Mouse (Mus musculus) forebrain, postnatal 0 days (tissue): ENCODE data around the gene 1700010B08Rik. TPM values are rescaled to one million over a fixed set of nuclear protein-coding genes. Genes with fewer than 3 reads are reported as not detected.
A peak's percentile ranks its signal among the peaks of the same experiment; 100 is the strongest.

Experiments used
- ATAC-seq: fragments of 200-750 bp; cut with Nextera tagmentation; 2 replicates; pipeline ENCODE4 v1.8.0; 2017; ENCODE audit warnings: mild to moderate bottlenecking, moderate library complexity
- DNase-seq: peaks from one replicate; pipeline ENCODE4 v3.0.0-alpha.2; 2015
- H3K27ac ChIP-seq: fragments of 300-500 bp; sonication (generic); 2 replicates; pipeline ENCODE4 v1.5.1; 2014; ENCODE audit warnings: low read depth, mild to moderate bottlenecking, antibody characterized with exemption, low read length, moderate library complexity, mixed read lengths
- H3K27me3 ChIP-seq: fragments of 300-500 bp; sonication (generic); 2 replicates; pipeline ENCODE4 v1.6.1; 2014; ENCODE audit warnings: mild to moderate bottlenecking, low read length, mixed read lengths; ENCODE audit not compliant: insufficient read depth
- H3K36me3 ChIP-seq: fragments of 300-500 bp; sonication (generic); 2 replicates; pipeline ENCODE4 v1.6.1; 2014; ENCODE audit warnings: mild to moderate bottlenecking, moderate library complexity; ENCODE audit not compliant: insufficient read depth
- H3K4me1 ChIP-seq: fragments of 300-500 bp; sonication (generic); 2 replicates; pipeline ENCODE4 v1.6.1; 2014; ENCODE audit warnings: antibody characterized with exemption; ENCODE audit not compliant: insufficient read depth
- H3K4me2 ChIP-seq: fragments of 300-500 bp; sonication (generic); 2 replicates; pipeline ENCODE4 v1.6.1; 2014; ENCODE audit warnings: low read depth, mild to moderate bottlenecking, moderate library complexity
- H3K4me3 ChIP-seq: fragments of 300-500 bp; sonication (generic); 2 replicates; pipeline ENCODE4 v1.5.1; 2014; ENCODE audit warnings: low read depth, low read length, mixed read lengths
- H3K9ac ChIP-seq: fragments of 300-500 bp; sonication (generic); 2 replicates; pipeline ENCODE4 v1.6.1; 2014; ENCODE audit warnings: mild to moderate bottlenecking
- H3K9me3 ChIP-seq: fragments of 300-500 bp; sonication (generic); 2 replicates; pipeline ENCODE4 v1.6.1; 2016; ENCODE audit warnings: low read length
- CTCF ChIP-seq: sonication (generic); IDR thresholded peaks from 2 replicates; pipeline ENCODE4 v1.5.1; 2016; ENCODE audit warnings: antibody characterized with exemption, control low read depth, low read depth
- WGBS: fragments of 180-500 bp; shearing (Covaris S2); extraction: QIAGEN DNeasy Blood & Tissue Kit; methylation state at CpG from one replicate; pipeline ENCODE4 v1.1.7; 2014; 5-methylcytosine and 5-hydroxymethylcytosine counted together
- polyA plus RNA-seq: library from polyadenylated mRNA; unstranded; fragments of >200 nt; fragmentation: Nextera tagmentation; extraction: Ambion mirVana; gene quantifications from 2 replicates; pipeline ENCODE4 v1.2.1, GENCODE M21; 2015
- total RNA-seq: library from RNA; depleted of rRNA; stranded (reverse); fragments of >200 nt; gene quantifications from 2 replicates; pipeline ENCODE4 v1.2.3, GENCODE M21; 2014

1700010B08Rik gene
- total and polyA plus RNA-seq, 2 experiments from 2014 or later, result not detected

GRCm38 (mm10) chr2:173716966-173717365 is 2.2 kb upstream of the 1700010B08Rik start:
- Histone ChIP-seq H3K27ac (no peak overlapping the region), H3K9ac (no peak overlapping the region), H3K27me3 (no peaks in the 10 kb centered on the region), H3K36me3 (no peaks in the 10 kb centered on the region), H3K4me1 (peaks cover 5% of the 10 kb centered on the region; the same call in 1 of the 2 replicates), H3K9me3 (no peaks in the 10 kb centered on the region), H3K4me3 (no peak overlapping the region), H3K4me2 (no peak overlapping the region)
- no peak for TF ChIP-seq CTCF
- WGBS, result 70% methylated on average over 5 of the region's 5 CpGs
- ATAC-seq (peak; percentile 74), DNase-seq (peak; percentile 39)

DNA sequence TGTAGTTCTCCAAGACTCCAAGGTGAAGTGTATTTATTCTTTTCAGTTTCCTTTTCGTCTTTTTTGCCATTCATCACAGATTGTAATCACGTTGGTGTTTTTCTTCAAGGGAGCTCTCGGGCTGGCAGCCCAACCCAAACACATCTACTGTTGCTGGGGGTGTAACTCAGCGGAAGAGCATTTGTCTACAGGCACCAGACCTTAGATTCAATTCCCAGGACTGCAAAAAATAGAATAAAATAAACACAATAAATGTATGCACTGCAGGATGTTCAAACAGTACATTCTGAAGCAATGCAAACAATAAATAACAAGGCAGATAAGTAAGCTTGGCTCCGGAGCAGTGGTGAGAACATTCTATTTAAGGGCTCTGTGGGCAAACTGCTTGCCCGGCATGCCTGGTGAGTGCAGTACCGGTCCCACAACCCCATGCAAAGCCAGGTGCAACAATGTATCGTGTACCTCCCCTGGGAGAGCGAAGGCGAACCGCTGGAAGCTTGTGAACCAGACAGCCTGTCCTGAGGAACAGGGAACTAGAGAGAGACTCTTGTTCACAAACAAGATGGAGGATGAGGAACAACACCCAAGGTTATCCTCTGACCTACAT is 3.1 kb downstream of the 1700010B08Rik start:
- 73% methylated on average over 11 of the region's 11 CpGs for WGBS
- H3K9ac ChIP-seq, result no peak overlapping the region
- ATAC-seq, result no peak
- H3K27ac ChIP-seq, result no peak overlapping the region
- H3K4me3 ChIP-seq, result no peak overlapping the region
- no peak for TF ChIP-seq CTCF
- H3K9me3 ChIP-seq, result no peaks in the 10 kb centered on the region
- no peak overlapping the region for H3K4me2 ChIP-seq
- no peaks in the 10 kb centered on the region for H3K27me3 ChIP-seq
- DNase-seq, result no peak
- no peaks in the 10 kb centered on the region for H3K36me3 ChIP-seq
- H3K4me1 ChIP-seq, result no peaks in the 10 kb centered on the region

GRCm38 (mm10) chr2:173724382-173724781 is 5.2 kb downstream of the 1700010B08Rik start:
- H3K4me2 ChIP-seq, result no peak overlapping the region
- H3K9me3 ChIP-seq, result no peaks in the 10 kb centered on the region
- no peaks in the 10 kb centered on the region for H3K27me3 ChIP-seq
- ATAC-seq (no peak), DNase-seq (no peak)
- 54% methylated on average over 14 of the region's 14 CpGs for WGBS
- no peak overlapping the region for H3K9ac ChIP-seq
- H3K27ac ChIP-seq, result no peak overlapping the region
- no peaks in the 10 kb centered on the region for H3K36me3 ChIP-seq
- H3K4me1 ChIP-seq, result no peaks in the 10 kb centered on the region
- no peak overlapping the region for H3K4me3 ChIP-seq
- TF ChIP-seq CTCF, result no peak

- ATAC-seq, result no peak
- Histone ChIP-seq H3K36me3 (no peaks in the 10 kb centered on the region), H3K4me2 (no peak overlapping the region), H3K9ac (no peak overlapping the region), H3K4me1 (0 out of 2 replicates have a peak, but pooled peaks cover 1% of the 10 kb centered on the region), H3K27ac (no peak overlapping the region), H3K27me3 (no peaks in the 10 kb centered on the region), H3K4me3 (no peak overlapping the region), H3K9me3 (no peaks in the 10 kb centered on the region)
- no peak for TF ChIP-seq CTCF
- 51% methylated on average over 15 of the region's 15 CpGs for WGBS
- DNase-seq, result no peak
Observed at GRCm38 (mm10) chr2:173724940-173725807, 6.0 kb downstream of the 1700010B08Rik start.

DNA sequence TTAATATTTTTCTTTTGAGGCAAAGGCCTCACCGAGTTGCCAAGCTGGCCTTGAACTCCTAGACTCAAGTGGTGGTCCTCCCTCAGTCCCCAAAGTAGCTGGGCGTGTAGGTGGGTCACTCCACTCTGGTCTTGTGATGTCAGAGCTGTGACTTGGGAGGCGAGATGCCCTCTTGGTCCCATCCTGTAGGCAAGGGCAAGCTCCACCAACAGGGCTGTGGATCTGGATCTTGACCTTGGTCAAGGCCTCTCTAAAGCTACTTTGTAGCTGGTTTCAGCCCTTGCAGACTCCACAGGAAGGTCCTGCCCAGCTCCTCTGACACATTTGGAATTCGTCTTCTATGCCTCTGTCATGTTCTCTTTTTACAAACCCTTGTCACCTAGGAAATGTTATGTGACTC is 6.6 kb downstream of the 1700010B08Rik start:
- Histone ChIP-seq H3K27ac (no peak overlapping the region), H3K36me3 (no peaks in the 10 kb centered on the region), H3K9ac (no peak overlapping the region), H3K9me3 (no peaks in the 10 kb centered on the region), H3K4me3 (no peak overlapping the region), H3K4me1 (0 out of 2 replicates have a peak, but pooled peaks cover 3% of the 10 kb centered on the region), H3K27me3 (no peaks in the 10 kb centered on the region), H3K4me2 (no peak overlapping the region)
- no peak for TF ChIP-seq CTCF
- 87% methylated on average over 4 of the region's 4 CpGs for WGBS
- DNase-seq (no peak), ATAC-seq (no peak)

DNA sequence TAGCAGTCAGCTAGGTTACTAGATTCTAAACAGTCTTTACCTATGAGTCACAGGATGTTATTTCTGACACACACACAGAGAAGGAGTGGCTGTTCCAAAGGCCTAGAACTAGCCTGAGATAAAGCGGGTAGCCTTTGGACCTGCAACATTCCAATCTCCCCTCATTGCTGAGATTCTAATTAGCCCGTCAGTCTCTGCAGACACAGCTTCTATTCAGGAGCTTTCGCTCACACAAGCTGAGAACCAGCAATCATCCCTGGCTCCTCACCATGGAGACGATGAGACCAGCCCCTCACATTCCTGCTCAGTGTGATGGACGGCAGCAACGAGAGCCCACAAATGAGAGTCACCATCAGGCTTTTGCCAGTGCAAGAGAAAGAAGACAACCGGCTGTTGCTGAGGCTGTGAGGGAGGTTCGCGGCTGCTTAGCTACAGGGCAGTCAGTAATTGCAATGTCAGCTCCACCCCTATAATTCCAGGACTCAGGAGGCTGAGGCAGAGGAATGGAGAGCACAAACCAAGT is 11.3 kb downstream of the 1700010B08Rik start:
- 0 out of 2 replicates have a peak overlapping the region, but pooled peaks have one; percentile 30 for H3K27ac ChIP-seq
- H3K9ac ChIP-seq, result no peak overlapping the region
- no peak for TF ChIP-seq CTCF
- H3K4me2 ChIP-seq, result no peak overlapping the region
- no peaks in the 10 kb centered on the region for H3K36me3 ChIP-seq
- H3K9me3 ChIP-seq, result no peaks in the 10 kb centered on the region
- H3K4me1 ChIP-seq, result 0 out of 2 replicates have a peak, but pooled peaks cover 3% of the 10 kb centered on the region
- peak; percentile 59 for DNase-seq
- 4% methylated on average over 9 of the region's 9 CpGs for WGBS
- peak; percentile 91 for ATAC-seq
- no peaks in the 10 kb centered on the region for H3K27me3 ChIP-seq
- H3K4me3 ChIP-seq, result no peak overlapping the region

- no peaks in the 10 kb centered on the region for H3K9me3 ChIP-seq
- no peaks in the 10 kb centered on the region for H3K36me3 ChIP-seq
- TF ChIP-seq CTCF, result no peak
- DNase-seq (no peak), ATAC-seq (no peak)
- H3K27me3 ChIP-seq, result no peaks in the 10 kb centered on the region
- H3K4me1 ChIP-seq, result peaks cover 11% of the 10 kb centered on the region
- no peak overlapping the region for H3K4me2 ChIP-seq
- H3K4me3 ChIP-seq, result no peak overlapping the region
- 53% methylated on average over 2 of the region's 2 CpGs for WGBS
- no peak overlapping the region for H3K9ac ChIP-seq
- H3K27ac ChIP-seq, result no peak overlapping the region
Observed at GRCm38 (mm10) chr2:173734426-173734825, 15.2 kb downstream of the 1700010B08Rik start.
